Mouse (Mus musculus) forebrain, embryonic 12.5 days (tissue): ENCODE measurements around the gene Dusp10. TPM values are rescaled to one million over a fixed set of nuclear protein-coding genes. Genes with fewer than 3 reads are reported as not detected.

ENCODE experiments used
- ATAC-seq: fragments of 200-750 bp; cut with Nextera tagmentation; 2 replicates; pipeline ENCODE4 v1.8.0; 2017; ENCODE audit warnings: moderate TSS enrichment; ENCODE audit not compliant: low FRiP score
- H3K27ac ChIP-seq: fragments of 300-500 bp; sonication (generic); 2 replicates; pipeline ENCODE4 v1.5.1; 2016; ENCODE audit warnings: mild to moderate bottlenecking
- H3K27me3 ChIP-seq: fragments of 300-500 bp; sonication (generic); 2 replicates; pipeline ENCODE4 v1.6.1; 2016; ENCODE audit warnings: mild to moderate bottlenecking
- H3K36me3 ChIP-seq: fragments of 300-500 bp; sonication (generic); replicated peaks from 2 replicates; pipeline ENCODE4 v1.6.1; 2016; ENCODE audit warnings: mild to moderate bottlenecking
- H3K4me1 ChIP-seq: fragments of 300-500 bp; sonication (generic); 2 replicates; pipeline ENCODE4 v1.6.1; 2016
- H3K4me2 ChIP-seq: fragments of 300-500 bp; sonication (generic); 2 replicates; pipeline ENCODE4 v1.6.1; 2016; ENCODE audit warnings: mild to moderate bottlenecking, moderate library complexity
- H3K4me3 ChIP-seq: fragments of 300-500 bp; sonication (generic); replicated peaks from 2 replicates; pipeline ENCODE4 v1.5.1; 2016; ENCODE audit warnings: mild to moderate bottlenecking
- H3K9ac ChIP-seq: fragments of 300-500 bp; sonication (generic); 2 replicates; pipeline ENCODE4 v1.6.1; 2016; ENCODE audit warnings: mild to moderate bottlenecking
- H3K9me3 ChIP-seq: fragments of 300-500 bp; sonication (generic); 2 replicates; pipeline ENCODE4 v1.6.1; 2016
- WGBS: fragments of 180-500 bp; shearing (Covaris S2); methylation state at CpG from one replicate; pipeline ENCODE4 v1.1.7; 2016; 5-methylcytosine and 5-hydroxymethylcytosine counted together
- polyA plus RNA-seq: library from polyadenylated mRNA; unstranded; fragments of >200 nt; fragmentation: Nextera tagmentation; extraction: Ambion mirVana; gene quantifications from 2 replicates; pipeline ENCODE4 v1.2.1, GENCODE M21; 2016

Gene Dusp10
- 10.2 and 11.4 TPM in 2 replicates for polyA plus RNA-seq

- no peaks in the 10 kb centered on the region for H3K36me3 ChIP-seq
- no peak within 1 kb of the TSS for H3K9ac ChIP-seq
- no peaks in the 10 kb centered on the region for H3K4me1 ChIP-seq
- H3K9me3 ChIP-seq, result no peaks in the 10 kb centered on the region
- WGBS, result 84% methylated on average over 4 of the region's 4 CpGs
- H3K27ac ChIP-seq, result no peak within 1 kb of the TSS
- H3K27me3 ChIP-seq, result no peaks in the 10 kb centered on the region
- H3K4me2 ChIP-seq, result no peak within 1 kb of the TSS
- no peak within 1 kb of the TSS for H3K4me3 ChIP-seq
- ATAC-seq, result no peak
Observed at GRCm38 (mm10) chr1:184013106-184013505, at the start of gene Dusp10. Gene Dusp10, plus strand, starts transcription at chr1:184013302.

GRCm38 (mm10) chr1:183965341-183965740 is 47.8 kb upstream of the Dusp10 start:
- no peaks in the 10 kb centered on the region for H3K9me3 ChIP-seq
- WGBS, result 82% methylated on average over 4 of the region's 4 CpGs
- no peak overlapping the region for H3K9ac ChIP-seq
- no peaks in the 10 kb centered on the region for H3K4me1 ChIP-seq
- H3K27me3 ChIP-seq, result no peaks in the 10 kb centered on the region
- H3K36me3 ChIP-seq, result no peaks in the 10 kb centered on the region
- no peak for ATAC-seq
- no peak overlapping the region for H3K4me2 ChIP-seq
- H3K4me3 ChIP-seq, result no peak overlapping the region
- no peak overlapping the region for H3K27ac ChIP-seq

GRCm38 (mm10) chr1:183969265-183969664 is 43.8 kb upstream of the Dusp10 start:
- Histone ChIP-seq H3K27me3 (no peaks in the 10 kb centered on the region), H3K9ac (no peak overlapping the region), H3K9me3 (no peaks in the 10 kb centered on the region), H3K36me3 (no peaks in the 10 kb centered on the region), H3K4me1 (no peaks in the 10 kb centered on the region), H3K27ac (no peak overlapping the region), H3K4me3 (no peak overlapping the region), H3K4me2 (no peak overlapping the region)
- 84% methylated on average over 1 of the region's 1 CpGs for WGBS
- ATAC-seq, result no peak

GRCm38 (mm10) chr1:183979814-183980243 is 33.3 kb upstream of the Dusp10 start:
- Histone ChIP-seq H3K4me3 (no peak overlapping the region), H3K27me3 (no peaks in the 10 kb centered on the region; the same call in 1 of the 2 replicates), H3K9ac (no peak overlapping the region), H3K27ac (no peak overlapping the region), H3K4me2 (no peak overlapping the region), H3K36me3 (no peaks in the 10 kb centered on the region), H3K9me3 (no peaks in the 10 kb centered on the region), H3K4me1 (no peaks in the 10 kb centered on the region)
- no peak for ATAC-seq
- 90% methylated on average over 9 of the region's 9 CpGs for WGBS

- Histone ChIP-seq H3K27me3 (no peaks in the 10 kb centered on the region; the same call in 1 of the 2 replicates), H3K4me2 (no peak overlapping the region), H3K9me3 (no peaks in the 10 kb centered on the region), H3K27ac (no peak overlapping the region), H3K4me1 (no peaks in the 10 kb centered on the region), H3K9ac (no peak overlapping the region), H3K36me3 (no peaks in the 10 kb centered on the region), H3K4me3 (no peak overlapping the region)
- no peak for ATAC-seq
- 84% methylated on average over 13 of the region's 13 CpGs for WGBS
Observed at GRCm38 (mm10) chr1:183982108-183982507, 31.0 kb upstream of the Dusp10 start.

GRCm38 (mm10) chr1:183987711-183988245 is 25.3 kb upstream of the Dusp10 start:
- H3K27ac ChIP-seq, result no peak overlapping the region
- no peak for ATAC-seq
- no peaks in the 10 kb centered on the region for H3K4me1 ChIP-seq
- no peak overlapping the region for H3K4me2 ChIP-seq
- no peak overlapping the region for H3K9ac ChIP-seq
- no peaks in the 10 kb centered on the region for H3K9me3 ChIP-seq
- H3K27me3 ChIP-seq, result no peaks in the 10 kb centered on the region
- no peaks in the 10 kb centered on the region for H3K36me3 ChIP-seq
- WGBS, result 96% methylated on average over 7 of the region's 7 CpGs
- no peak overlapping the region for H3K4me3 ChIP-seq

- no peak for ATAC-seq
- H3K9ac ChIP-seq, result no peak overlapping the region
- no peak overlapping the region for H3K27ac ChIP-seq
- H3K9me3 ChIP-seq, result no peaks in the 10 kb centered on the region
- H3K36me3 ChIP-seq, result no peaks in the 10 kb centered on the region
- WGBS, result 93% methylated on average over 2 of the region's 2 CpGs
- H3K4me3 ChIP-seq, result no peak overlapping the region
- H3K4me1 ChIP-seq, result no peaks in the 10 kb centered on the region
- no peak overlapping the region for H3K4me2 ChIP-seq
- H3K27me3 ChIP-seq, result no peaks in the 10 kb centered on the region
Observed at GRCm38 (mm10) chr1:183991921-183992320, 21.2 kb upstream of the Dusp10 start.

GRCm38 (mm10) chr1:183997207-183997606 is 15.9 kb upstream of the Dusp10 start:
- H3K4me1 ChIP-seq, result no peaks in the 10 kb centered on the region
- no peaks in the 10 kb centered on the region for H3K9me3 ChIP-seq
- H3K4me2 ChIP-seq, result no peak overlapping the region
- no peak for ATAC-seq
- no peaks in the 10 kb centered on the region for H3K36me3 ChIP-seq
- WGBS, result 79% methylated on average over 2 of the region's 2 CpGs
- no peak overlapping the region for H3K4me3 ChIP-seq
- H3K27me3 ChIP-seq, result no peaks in the 10 kb centered on the region
- H3K27ac ChIP-seq, result no peak overlapping the region
- no peak overlapping the region for H3K9ac ChIP-seq

GRCm38 (mm10) chr1:184002470-184002869 is 10.6 kb upstream of the Dusp10 start:
- H3K4me1 ChIP-seq, result no peaks in the 10 kb centered on the region
- no peak overlapping the region for H3K27ac ChIP-seq
- no peak overlapping the region for H3K4me2 ChIP-seq
- H3K27me3 ChIP-seq, result no peaks in the 10 kb centered on the region
- no peak overlapping the region for H3K9ac ChIP-seq
- no peaks in the 10 kb centered on the region for H3K36me3 ChIP-seq
- ATAC-seq, result no peak
- no peaks in the 10 kb centered on the region for H3K9me3 ChIP-seq
- H3K4me3 ChIP-seq, result no peak overlapping the region
- WGBS, result 74% methylated on average over 2 of the region's 2 CpGs

GRCm38 (mm10) chr1:184004311-184004710 is 8.8 kb upstream of the Dusp10 start:
- ATAC-seq, result no peak
- H3K4me1 ChIP-seq, result no peaks in the 10 kb centered on the region

GRCm38 (mm10) chr1:184005315-184006058 is 7.6 kb upstream of the Dusp10 start:
- Histone ChIP-seq H3K4me2 (no peak overlapping the region), H3K9me3 (no peaks in the 10 kb centered on the region), H3K4me1 (no peaks in the 10 kb centered on the region), H3K27me3 (no peaks in the 10 kb centered on the region), H3K36me3 (no peaks in the 10 kb centered on the region), H3K9ac (no peak overlapping the region), H3K4me3 (no peak overlapping the region), H3K27ac (no peak overlapping the region)
- ATAC-seq, result no peak
- WGBS, result 78% methylated on average over 6 of the region's 6 CpGs

More at GRCm38 (mm10) chr1:184004311-184004710, 8.8 kb upstream of the Dusp10 start:
- Histone ChIP-seq H3K27ac (no peak overlapping the region), H3K9ac (no peak overlapping the region), H3K9me3 (no peaks in the 10 kb centered on the region), H3K27me3 (no peaks in the 10 kb centered on the region), H3K36me3 (no peaks in the 10 kb centered on the region), H3K4me3 (no peak overlapping the region), H3K4me2 (no peak overlapping the region)
- 77% methylated on average over 2 of the region's 2 CpGs for WGBS

GRCm38 (mm10) chr1:184006086-184006485 is 7.0 kb upstream of the Dusp10 start:
- Histone ChIP-seq H3K4me1 (no peaks in the 10 kb centered on the region), H3K27ac (no peak overlapping the region), H3K27me3 (no peaks in the 10 kb centered on the region), H3K9me3 (no peaks in the 10 kb centered on the region), H3K4me2 (no peak overlapping the region), H3K9ac (no peak overlapping the region), H3K36me3 (no peaks in the 10 kb centered on the region), H3K4me3 (no peak overlapping the region)
- ATAC-seq, result no peak

- no peak overlapping the region for H3K4me2 ChIP-seq
- H3K36me3 ChIP-seq, result no peaks in the 10 kb centered on the region
- no peak overlapping the region for H3K9ac ChIP-seq
- 97% methylated on average over 6 of the region's 6 CpGs for WGBS
- H3K4me1 ChIP-seq, result no peaks in the 10 kb centered on the region
- no peak overlapping the region for H3K27ac ChIP-seq
- H3K4me3 ChIP-seq, result no peak overlapping the region
- H3K27me3 ChIP-seq, result no peaks in the 10 kb centered on the region
- no peaks in the 10 kb centered on the region for H3K9me3 ChIP-seq
- ATAC-seq, result no peak
Observed at GRCm38 (mm10) chr1:184011311-184011710, 1.8 kb upstream of the Dusp10 start.
